Mouse (Mus musculus) B cell, adult (primary cell): Measurements from ENCODE around the gene Nampt. TPM values are rescaled to one million over a fixed set of nuclear protein-coding genes. Genes with fewer than 3 reads are reported as not detected.

Source experiments
- total RNA-seq: library from RNA; stranded (reverse); gene quantifications from 4 replicates; pipeline ENCODE4 v1.2.4, GENCODE M21; 2023; ENCODE audit not compliant: inconsistent age

Gene Nampt
- 49.4 to 58.8 TPM (median 54.3 TPM) in 4 replicates for total RNA-seq

GRCm38 (mm10) chr12:32819416-32819815, at the start of gene Nampt:
Gene Nampt, plus strand, starts transcription at chr12:32819545.

Other genes starting within 250 kb of the Nampt start
- 104 to 120 TPM (median 110 TPM) in 4 replicates for gene Sypl, start 134.3 kb downstream of the Nampt start, total RNA-seq